In the genomic region with DNA sequence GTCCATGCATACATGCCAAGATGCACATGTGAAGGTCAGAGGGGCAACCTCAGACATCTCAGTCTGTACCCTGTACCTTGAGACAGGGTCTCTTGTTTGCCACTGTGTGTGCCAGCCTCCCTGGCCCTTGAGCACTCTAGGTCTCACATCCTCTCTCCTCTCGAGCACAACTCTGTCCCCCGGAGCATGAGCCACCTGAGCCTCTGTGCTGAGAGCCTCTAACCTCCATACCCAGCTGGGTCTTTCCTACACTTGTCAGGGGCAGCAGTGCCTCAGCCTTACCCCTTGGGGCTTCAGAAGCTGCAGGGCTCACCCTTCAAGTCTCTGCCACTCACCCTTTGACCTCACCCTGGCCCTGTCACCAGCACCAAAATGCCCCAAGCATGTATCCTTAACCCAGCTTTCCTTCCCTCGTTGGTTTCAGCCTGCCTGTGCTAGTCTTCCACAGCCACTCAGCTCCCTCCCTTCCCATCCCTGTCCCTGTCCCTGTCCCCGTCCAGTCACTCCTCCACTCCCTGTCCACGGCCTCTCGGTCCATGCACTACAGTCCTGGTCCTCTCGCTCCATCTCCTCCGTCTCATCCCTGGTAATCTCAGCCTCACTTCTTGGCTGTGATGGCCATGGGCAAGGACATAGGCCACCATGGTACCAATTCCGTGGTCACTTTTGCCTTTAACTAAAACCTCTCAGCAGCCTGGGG, we compare ENCODE assay signal across 1 mouse cellular context.
TF ChIP-seq lines count a peak whose summit lies in the region.

No protein-coding gene starts in this region.

TF ChIP-seq in MEL, 35 proteins besides CTCF, POLR2A, EP300 and RAD21:
- no peak for TF ChIP-seq NRF1 (IDR thresholded peaks at IDR 0.05; ENCODE audit: insufficient read depth, low read depth, low read length, poor library complexity, severe bottlenecking)
- no peak for TF ChIP-seq ZC3H11A (IDR thresholded peaks at IDR 0.05; ENCODE audit: low read depth, low read length)
- TF ChIP-seq POLR2AphosphoS5 (IDR thresholded peaks at IDR 0.05; ENCODE audit: borderline replicate concordance, low read depth, low read length) = no peak
- no peak for TF ChIP-seq MAFK (IDR thresholded peaks at IDR 0.05; ENCODE audit: borderline replicate concordance, low read depth, low read length)
- TF ChIP-seq ZMIZ1 (IDR thresholded peaks at IDR 0.05; ENCODE audit: low read depth, low read length) = no peak
- no peak for TF ChIP-seq CHD2 (IDR thresholded peaks at IDR 0.05; ENCODE audit: low read length)
- TF ChIP-seq CHD1 (IDR thresholded peaks at IDR 0.05; ENCODE audit: low read depth, low read length) = no peak
- TF ChIP-seq RCOR1 (IDR thresholded peaks at IDR 0.05; ENCODE audit: low read depth, low read length) = no peak
- TF ChIP-seq MYB (IDR thresholded peaks at IDR 0.05; ENCODE audit: low read depth, low read length) = no peak
- no peak; the same call in 1 of the 2 replicates for TF ChIP-seq MXI1 (IDR thresholded peaks at IDR 0.05; ENCODE audit: low read depth, low read length)
- no peak for TF ChIP-seq ZNF384 (IDR thresholded peaks at IDR 0.05; ENCODE audit: low read depth, low read length)
- no peak for TF ChIP-seq GATA1 (IDR thresholded peaks at IDR 0.05; ENCODE audit: low read depth, low read length)
- TF ChIP-seq UBTF (IDR thresholded peaks at IDR 0.05; ENCODE audit: borderline replicate concordance, insufficient read depth, low read depth, low read length) = no peak
- TF ChIP-seq KAT2A (conservative IDR thresholded peaks at IDR 0.05; ENCODE audit: low read depth, low read length) = no peak
- TF ChIP-seq MAZ (IDR thresholded peaks at IDR 0.05; ENCODE audit: low read depth, low read length) = no peak
- no peak for TF ChIP-seq ELF1 (IDR thresholded peaks at IDR 0.05; ENCODE audit: low read depth, low read length)
- TF ChIP-seq NELFE (IDR thresholded peaks at IDR 0.05; ENCODE audit: low read depth, low read length) = no peak
- TF ChIP-seq E2F4 (IDR thresholded peaks at IDR 0.05; ENCODE audit: borderline replicate concordance, low read depth, low read length) = no peak
- TF ChIP-seq TAL1 (IDR thresholded peaks at IDR 0.05; ENCODE audit: low read length) = no peak
